Mouse (Mus musculus) kidney, adult 2 months (tissue): ENCODE results near the gene Adpgk.

Experiments
- CTCF ChIP-seq: fragments of 200-500 bp; conservative IDR thresholded peaks from 2 replicates; pipeline ENCODE4 v1.5.1; 2011; ENCODE audit warnings: low read depth, mild to moderate bottlenecking, control low read depth, low read length, moderate library complexity, mixed read lengths; ENCODE audit not compliant: insufficient read depth, insufficient read length
- POLR2A ChIP-seq: fragments of 200-500 bp; IDR thresholded peaks from one replicate; pipeline ENCODE4 v1.6.1; 2011; ENCODE audit warnings: low read depth, low read length, control low read depth

DNA sequence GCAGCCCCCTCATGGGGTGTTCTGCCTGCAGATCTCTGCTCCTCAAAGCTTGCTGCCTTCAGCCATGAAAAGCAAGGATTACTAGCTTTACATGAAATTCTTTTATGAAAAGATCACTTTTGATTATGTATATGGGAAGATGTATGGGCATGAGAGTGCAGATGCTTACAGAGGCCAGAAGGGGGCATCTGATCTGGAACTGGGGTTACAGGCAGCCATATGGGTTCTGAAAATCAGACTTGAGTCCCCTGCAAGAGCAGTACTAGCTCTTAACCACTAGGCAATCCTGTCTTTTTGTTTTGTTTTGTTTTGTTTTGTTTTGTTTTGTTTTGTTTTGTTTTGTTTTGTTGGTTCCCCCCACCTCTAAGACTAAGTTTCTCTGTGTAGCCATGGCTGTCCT lies 18.2 kb upstream of the Adpgk start:
- TF ChIP-seq CTCF (no peak), POLR2A (no peak)
